Comparison of ENCODE assay signal across 23 mouse cellular contexts in the genomic region with DNA sequence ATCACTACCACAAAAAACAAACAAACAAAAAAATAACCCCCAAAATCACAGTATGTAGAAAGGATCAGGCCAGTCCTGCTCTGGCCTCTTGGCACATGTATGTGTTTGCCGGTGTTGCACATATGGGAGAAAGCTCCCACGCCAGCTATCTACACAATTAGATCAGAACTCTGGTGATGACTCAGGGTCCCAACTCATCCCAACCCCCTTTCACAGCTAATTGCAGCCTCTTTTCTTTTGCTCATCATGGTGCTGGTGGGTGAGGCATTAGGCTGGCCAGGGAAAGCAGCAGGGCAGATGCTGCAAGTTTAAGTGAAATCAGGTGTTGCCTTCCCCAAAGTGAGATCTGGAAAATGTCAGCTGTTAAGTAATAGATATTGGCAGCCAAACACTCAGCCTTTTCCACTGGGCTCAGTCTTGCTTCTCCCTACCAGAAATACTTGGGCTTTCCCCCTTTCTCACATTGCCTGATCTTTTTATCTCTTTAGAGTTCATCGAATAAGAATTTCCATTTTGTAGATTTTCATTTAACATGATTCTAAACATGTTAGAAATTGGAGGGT.
DNase-seq lines count a peak whose midpoint lies in the region; ATAC-seq lines count a peak whose summit lies in the region.
"Had no signal": no experiment of that assay in that cellular context is flagged by ENCODE, and none has a peak within 500 bp of the region (broad histone marks: within the 10 kb centered on the region; RNA-seq: fewer than 3 reads in every experiment).

No protein-coding gene starts in this region.

- no peak overlapping the region for H3K27ac ChIP-seq in embryonic facial prominence, embryonic 14.5 days (replicated peaks; ENCODE audit: low read depth, low read length)
- H3K27ac ChIP-seq: embryonic facial prominence, embryonic 15.5 days; gastrocnemius, adult 2 months; heart, embryonic 15.5 days; hindbrain, embryonic 13.5 days; liver, embryonic 12.5 days; midbrain, embryonic 12.5 days; neural tube, embryonic 15.5 days had no signal

- WGBS in embryonic facial prominence, embryonic 14.5 days: 61% methylated on average over 3 of the region's 3 CpGs

- DNase-seq in embryo, embryonic 11 days: peak; percentile 18
- DNase-seq in embryo, embryonic 10.5 days (ENCODE audit: low spot score): no peak
- peak; percentile 8 for DNase-seq in right cerebral cortex, adult 18-20 months
- no peak for DNase-seq in right cerebral cortex, postnatal 10 days (ENCODE audit: low spot score in 2 of 2)
- peak; percentile 15 for DNase-seq in embryonic facial prominence, embryonic 14.5 days (ENCODE audit: low spot score)
- DNase-seq in lung, postnatal 14 days: no peak
- no peak for DNase-seq in ovary, adult 18-20 months (ENCODE audit: low spot score)
- DNase-seq: cerebellum, adult 9-10 months; gastrocnemius, adult 2 months; heart, postnatal 36 days; kidney, adult 11 months; kidney, postnatal 4 days; lung, adult 18-20 months; lung, postnatal 10 days; right cerebral cortex, postnatal 14 days had no signal

- H3K36me3 ChIP-seq in embryonic facial prominence, embryonic 14.5 days (ENCODE audit: control insufficient read depth, insufficient read depth, low read length): no peaks in the 10 kb centered on the region
- H3K36me3 ChIP-seq: embryonic facial prominence, embryonic 15.5 days; heart, embryonic 15.5 days; hindbrain, embryonic 13.5 days; liver, embryonic 12.5 days; midbrain, embryonic 12.5 days; neural tube, embryonic 15.5 days had no signal

- no peaks in the 10 kb centered on the region for H3K4me1 ChIP-seq in embryonic facial prominence, embryonic 14.5 days (ENCODE audit: control insufficient read depth, insufficient read depth, low read length)
- H3K4me1 ChIP-seq: embryonic facial prominence, embryonic 15.5 days; heart, embryonic 15.5 days; hindbrain, embryonic 13.5 days; liver, embryonic 12.5 days; midbrain, embryonic 12.5 days had no signal

- no peak overlapping the region for H3K4me3 ChIP-seq in embryonic facial prominence, embryonic 14.5 days (ENCODE audit: low read depth, low read length)
- H3K4me3 ChIP-seq: embryonic facial prominence, embryonic 15.5 days; gastrocnemius, adult 2 months; heart, embryonic 15.5 days; hindbrain, embryonic 13.5 days; liver, embryonic 12.5 days; midbrain, embryonic 12.5 days; neural tube, embryonic 15.5 days had no signal

- no peaks in the 10 kb centered on the region for H3K9me3 ChIP-seq in embryonic facial prominence, embryonic 14.5 days (ENCODE audit: control insufficient read depth, low read length)
- H3K9me3 ChIP-seq: embryonic facial prominence, embryonic 15.5 days; heart, embryonic 15.5 days; hindbrain, embryonic 13.5 days; liver, embryonic 12.5 days; midbrain, embryonic 12.5 days; neural tube, embryonic 15.5 days had no signal

- H3K9ac ChIP-seq in embryonic facial prominence, embryonic 14.5 days (ENCODE audit: low read depth, low read length): no peak overlapping the region
- H3K9ac ChIP-seq: embryonic facial prominence, embryonic 15.5 days; heart, embryonic 15.5 days; hindbrain, embryonic 13.5 days; liver, embryonic 12.5 days; midbrain, embryonic 12.5 days; neural tube, embryonic 15.5 days had no signal

- ATAC-seq in embryonic facial prominence, embryonic 14.5 days (ENCODE audit: low read depth): no peak
- ATAC-seq: activated CD4-positive, CD25-positive, alpha-beta regulatory T cell, adult 4 months; forebrain, embryonic 14.5 days; liver, embryonic 12.5 days had no signal

- H3K27me3 ChIP-seq in embryonic facial prominence, embryonic 14.5 days (replicated peaks; ENCODE audit: control insufficient read depth, insufficient read depth, low read length): no peaks in the 10 kb centered on the region
- H3K27me3 ChIP-seq: embryonic facial prominence, embryonic 15.5 days; heart, embryonic 15.5 days; hindbrain, embryonic 13.5 days; liver, embryonic 12.5 days; midbrain, embryonic 12.5 days; neural tube, embryonic 15.5 days had no signal

- H3K4me2 ChIP-seq in embryonic facial prominence, embryonic 14.5 days (ENCODE audit: low read depth, low read length): no peak overlapping the region
- H3K4me2 ChIP-seq: embryonic facial prominence, embryonic 15.5 days; heart, embryonic 15.5 days; hindbrain, embryonic 13.5 days; liver, embryonic 12.5 days; midbrain, embryonic 12.5 days; neural tube, embryonic 15.5 days had no signal

Comparison
In these comparisons a context has a peak if more than half of its experiments do, and no peak if none do; other contexts are left out.
1. DNase-seq: peak in embryo, embryonic 11 days (single experiment), right cerebral cortex, adult 18-20 months (single experiment) and embryonic facial prominence, embryonic 14.5 days (single experiment); none in embryo, embryonic 10.5 days (single experiment), right cerebral cortex, postnatal 10 days (0 of 2), lung, postnatal 14 days (single experiment) and ovary, adult 18-20 months (single experiment).